Comparison of ENCODE assay signal across 8 mouse cellular contexts in the genomic region with DNA sequence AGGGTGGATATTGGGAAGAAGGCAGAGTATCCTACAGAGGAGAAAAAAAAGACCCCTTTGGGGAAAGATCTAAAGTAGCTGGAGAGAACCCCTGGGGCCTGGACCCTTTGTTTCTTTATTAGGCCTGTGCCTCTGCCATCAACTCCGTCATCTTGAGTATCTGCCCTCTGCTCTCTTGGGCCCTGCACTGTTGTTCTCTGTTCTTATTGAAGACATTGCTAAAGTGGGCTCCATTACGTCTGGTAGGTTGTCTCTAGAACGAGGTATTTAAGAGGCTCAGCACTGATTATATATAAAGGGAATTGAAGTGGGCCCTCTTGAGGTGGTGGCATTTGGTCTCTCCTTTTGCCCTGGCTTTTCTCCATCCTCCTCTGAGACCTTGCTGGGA. TPM values are rescaled to one million over a fixed set of nuclear protein-coding genes. Genes with fewer than 3 reads are reported as not detected.
DNase-seq lines count a peak whose midpoint lies in the region; ATAC-seq and TF ChIP-seq lines count a peak whose summit lies in the region.

No protein-coding gene starts in this region.

- peaks cover 11% of the 10 kb centered on the region for H3K36me3 ChIP-seq in thymus, adult 2 months (ENCODE audit: control insufficient read depth, insufficient read depth, low read length)
- H3K36me3 ChIP-seq in heart, embryonic 13.5 days = peaks cover 24% of the 10 kb centered on the region
- H3K36me3 ChIP-seq in midbrain, embryonic 11.5 days (ENCODE audit: control insufficient read depth, insufficient read depth, low read length) = no peaks in the 10 kb centered on the region

- ATAC-seq in heart, embryonic 13.5 days (ENCODE audit: extremely low read depth, insufficient number of reproducible peaks, low FRiP score, low TSS enrichment) = no peak
- ATAC-seq in midbrain, embryonic 11.5 days (ENCODE audit: low FRiP score) = peak; percentile 11

- peak overlapping the region; percentile 76 for H3K4me2 ChIP-seq in heart, embryonic 13.5 days
- peak overlapping the region; percentile 51 for H3K4me2 ChIP-seq in midbrain, embryonic 11.5 days

- no peak for TF ChIP-seq CTCF in thymus, adult 2 months (IDR thresholded peaks at IDR 0.05; ENCODE audit: borderline replicate concordance, control insufficient read depth, extremely low read depth, insufficient read depth, low read length, poor library complexity)

- H3K4me3 ChIP-seq in thymus, adult 2 months (ENCODE audit: control insufficient read depth, insufficient read depth, low read length) = peak overlapping the region; percentile 90; the same call in 1 of the 2 replicates
- peak overlapping the region; percentile 76 for H3K4me3 ChIP-seq in heart, embryonic 13.5 days
- peak overlapping the region; percentile 70 for H3K4me3 ChIP-seq in midbrain, embryonic 11.5 days (ENCODE audit: low read depth, low read length)

- no peak for TF ChIP-seq POLR2A in thymus, adult 2 months (IDR thresholded peaks at IDR 0.05; ENCODE audit: control insufficient read depth, extremely low read depth, insufficient read depth, low read length, poor library complexity)

- WGBS in thymus, adult 2 months = 6% methylated on average over 3 of the region's 3 CpGs
- WGBS in heart, embryonic 13.5 days = 2% methylated on average over 3 of the region's 3 CpGs
- 0% methylated on average over 3 of the region's 3 CpGs for WGBS in midbrain, embryonic 11.5 days

- no peaks in the 10 kb centered on the region for H3K9me3 ChIP-seq in heart, embryonic 13.5 days
- H3K9me3 ChIP-seq in midbrain, embryonic 11.5 days (ENCODE audit: control insufficient read depth, low read length) = no peaks in the 10 kb centered on the region

- peak; percentile 25 for DNase-seq in thymus, adult 2 months
- DNase-seq in thymus, adult 18-20 months = no peak
- peak; percentile 53 for DNase-seq in cerebellum, adult 9-10 months
- DNase-seq in kidney, postnatal 10 days = peak; percentile 11
- DNase-seq in midbrain, embryonic 11.5 days (ENCODE audit: low spot score, missing footprints) = peak; percentile 84
- DNase-seq in urinary bladder, postnatal 4 days (ENCODE audit: low spot score in 2 of 2) = no peak
- no peak for DNase-seq in gastrocnemius, postnatal 4 days (ENCODE audit: low spot score in 2 of 2)

- H3K27ac ChIP-seq in thymus, adult 2 months (ENCODE audit: control insufficient read depth, insufficient read depth, low read length) = peak overlapping the region; percentile 7; the same call in 1 of the 2 replicates
- peak overlapping the region; percentile 89 for H3K27ac ChIP-seq in heart, embryonic 13.5 days (replicated peaks)
- no peak overlapping the region; the same call in 1 of the 2 replicates for H3K27ac ChIP-seq in midbrain, embryonic 11.5 days (ENCODE audit: low read depth, low read length)

- H3K4me1 ChIP-seq in thymus, adult 2 months (replicated peaks; ENCODE audit: control insufficient read depth, insufficient read depth, low read length) = peaks cover 3% of the 10 kb centered on the region
- H3K4me1 ChIP-seq in heart, embryonic 13.5 days = peaks cover 15% of the 10 kb centered on the region
- 0 out of 2 replicates have a peak, but pooled peaks cover 8% of the 10 kb centered on the region for H3K4me1 ChIP-seq in midbrain, embryonic 11.5 days (ENCODE audit: control insufficient read depth, insufficient read depth, low read length)

- H3K9ac ChIP-seq in heart, embryonic 13.5 days = peak overlapping the region; percentile 87
- peak overlapping the region; percentile 80 for H3K9ac ChIP-seq in midbrain, embryonic 11.5 days (ENCODE audit: low read length)

- no peaks in the 10 kb centered on the region for H3K27me3 ChIP-seq in thymus, adult 2 months (ENCODE audit: control insufficient read depth, insufficient read depth, low read length)
- H3K27me3 ChIP-seq in heart, embryonic 13.5 days (replicated peaks) = no peaks in the 10 kb centered on the region
- H3K27me3 ChIP-seq in midbrain, embryonic 11.5 days (ENCODE audit: control insufficient read depth, insufficient read depth, low read length) = no peaks in the 10 kb centered on the region

RNA-seq across cellular contexts. Expression of gene Pcmtd2, which starts 0.6 kb away (rescaled TPM):
- 51.5 and 60.0 TPM in 2 replicates for polyA plus RNA-seq in thymus, adult 2 months (2012; rRNA removed)
- 23.5 and 23.6 TPM in 2 replicates for polyA plus RNA-seq in heart, embryonic 13.5 days (2015; fragmentation: Nextera tagmentation; extraction: Ambion mirVana)
- 36.5 and 37.7 TPM in 2 replicates for polyA plus RNA-seq in midbrain, embryonic 11.5 days (2014; fragmentation: Nextera tagmentation; extraction: Ambion mirVana)
- 10 to 100 TPM; 26.2 to 28.5 TPM for total RNA-seq in gastrocnemius, postnatal 4 days (2021)

RNA-seq across cellular contexts. Expression of gene Polr3k, which starts 25.9 kb away (rescaled TPM):
- 9.1 and 11.7 TPM in 2 replicates for polyA plus RNA-seq in thymus, adult 2 months (2012; rRNA removed)
- polyA plus RNA-seq in heart, embryonic 13.5 days (2015; fragmentation: Nextera tagmentation; extraction: Ambion mirVana) = 45.2 and 51.8 TPM in 2 replicates
- 100 and 102 TPM in 2 replicates for polyA plus RNA-seq in midbrain, embryonic 11.5 days (2014; fragmentation: Nextera tagmentation; extraction: Ambion mirVana)
- total RNA-seq in gastrocnemius, postnatal 4 days (2021) = 10 to 100 TPM; 12.4 to 13.2 TPM

Comparison
In these comparisons a context has a peak if more than half of its experiments do, and no peak if none do; other contexts are left out.
1. DNase-seq: peak in thymus, adult 2 months (single experiment), cerebellum, adult 9-10 months (single experiment), kidney, postnatal 10 days (single experiment) and midbrain, embryonic 11.5 days (single experiment); none in thymus, adult 18-20 months (0 of 2), urinary bladder, postnatal 4 days (0 of 2) and gastrocnemius, postnatal 4 days (0 of 2).
2. Peak in every context shown above with its lines, with median percentiles within 50 percentile points of each other: H3K4me3 ChIP-seq.